Mouse (Mus musculus): ENCODE data around the gene Doc2b. TPM values are rescaled to one million over a fixed set of nuclear protein-coding genes. Genes with fewer than 3 reads are reported as not detected.

Gene Doc2b
- 0.28 and 0.33 TPM in 2 replicates for polyA plus RNA-seq (2012; rRNA removed; ENCODE audit: low replicate concordance)

GRCm38 (mm10) chr11:75796029-75796445 lies at the start of gene Doc2b:
TSS of gene Doc2b (minus strand) at chr11:75796049.

GRCm38 (mm10) chr11:75732434-75733226 lies 63.2 kb downstream of the Doc2b start, which contains the start of gene Ywhae:
TSS of gene Ywhae (plus strand) at chr11:75732869.

Other genes with a start within 250 kb of the Doc2b start
- gene Pitpna, start 208.0 kb downstream of the Doc2b start, polyA plus RNA-seq (2012; rRNA removed; ENCODE audit: low replicate concordance): 143 and 194 TPM in 2 replicates
- 18.2 and 22.7 TPM in 2 replicates for gene Inpp5k, start 165.1 kb downstream of the Doc2b start, polyA plus RNA-seq (2012; rRNA removed; ENCODE audit: low replicate concordance)
- 16.5 and 24.2 TPM in 2 replicates for gene Myo1c, start 145.5 kb downstream of the Doc2b start, polyA plus RNA-seq (2012; rRNA removed; ENCODE audit: low replicate concordance)
- gene Crk, start 116.8 kb downstream of the Doc2b start, polyA plus RNA-seq (2012; rRNA removed; ENCODE audit: low replicate concordance): 96.3 and 124 TPM in 2 replicates
- gene Ywhae, start 63.2 kb downstream of the Doc2b start, polyA plus RNA-seq (2012; rRNA removed; ENCODE audit: low replicate concordance): 34.1 and 37.6 TPM in 2 replicates
- gene Rph3al, start 142.4 kb upstream of the Doc2b start, polyA plus RNA-seq (2012; rRNA removed; ENCODE audit: low replicate concordance): 8.4 and 20.9 TPM in 2 replicates
- gene 1700016K19Rik, start 203.9 kb upstream of the Doc2b start, polyA plus RNA-seq (2012; rRNA removed; ENCODE audit: low replicate concordance): 0.63 and 1.0 TPM in 2 replicates
- gene Rflnb, start 231.7 kb upstream of the Doc2b start, polyA plus RNA-seq (2012; rRNA removed; ENCODE audit: low replicate concordance): 20.7 and 27.8 TPM in 2 replicates